Mouse (Mus musculus): Measurements from ENCODE around the gene Ten1.

Gene Ten1

DNA sequence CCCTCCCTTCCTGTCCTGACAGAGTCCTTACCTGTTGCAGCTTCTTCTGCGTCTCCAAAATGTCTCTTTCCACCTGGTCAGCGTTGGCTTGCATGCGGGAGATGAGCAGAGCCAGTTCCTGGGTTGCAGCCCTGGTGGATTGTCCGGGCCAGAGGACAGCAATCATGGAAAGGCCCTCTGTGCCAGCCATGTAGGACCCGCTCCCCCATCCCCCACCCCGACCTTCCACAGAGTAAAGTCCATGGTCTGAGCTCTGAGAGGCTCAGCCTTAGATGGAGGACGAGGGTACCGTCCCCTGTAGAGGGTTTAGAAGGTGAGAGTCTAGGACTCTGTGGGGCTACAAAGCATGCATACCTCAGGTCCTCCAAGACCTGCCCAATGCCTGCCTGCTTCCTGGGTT, 36.2 kb downstream of the Ten1 start:
- no peak for DNase-seq (ENCODE audit: extremely low read depth, low read depth, low spot score)

DNA sequence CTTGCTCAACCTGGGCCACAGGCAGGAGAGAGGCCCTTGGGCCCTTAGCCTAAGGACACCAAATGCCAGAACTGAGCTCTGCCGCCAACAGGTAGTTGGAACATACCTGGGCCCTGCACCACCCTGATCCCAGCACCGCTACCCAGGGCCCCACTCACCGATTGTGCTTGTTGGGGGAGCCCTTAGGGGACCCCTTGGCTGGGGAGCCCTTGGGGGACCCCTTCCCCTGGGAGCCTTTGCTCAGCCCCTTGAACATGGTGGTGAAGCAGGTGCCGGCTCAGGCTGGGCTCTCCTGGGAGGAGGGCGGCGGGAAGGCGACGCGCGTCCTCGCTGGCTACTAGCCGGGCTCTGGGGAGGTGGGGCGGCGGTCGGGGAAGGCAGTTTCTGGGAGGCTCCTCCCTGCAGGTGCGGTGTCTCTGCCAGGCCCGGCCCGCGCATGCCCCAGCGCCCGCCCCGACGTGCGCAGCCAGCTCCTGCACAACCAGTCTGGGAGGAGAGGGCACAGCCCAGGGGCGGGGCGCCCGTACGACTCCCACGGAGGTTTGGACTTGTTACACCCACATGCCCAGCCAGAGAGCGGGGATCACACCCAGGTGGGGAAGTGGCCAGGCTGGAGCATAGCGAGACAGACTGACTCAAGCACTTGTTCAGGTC, 39.2 kb downstream of the Ten1 start, which contains the start of gene Evpl:
Gene Evpl, minus strand, starts transcription at position 336 of the 654 bp plus-strand sequence.
- DNase-seq (ENCODE audit: extremely low read depth, low read depth, low spot score) = peak; percentile 52

DNA sequence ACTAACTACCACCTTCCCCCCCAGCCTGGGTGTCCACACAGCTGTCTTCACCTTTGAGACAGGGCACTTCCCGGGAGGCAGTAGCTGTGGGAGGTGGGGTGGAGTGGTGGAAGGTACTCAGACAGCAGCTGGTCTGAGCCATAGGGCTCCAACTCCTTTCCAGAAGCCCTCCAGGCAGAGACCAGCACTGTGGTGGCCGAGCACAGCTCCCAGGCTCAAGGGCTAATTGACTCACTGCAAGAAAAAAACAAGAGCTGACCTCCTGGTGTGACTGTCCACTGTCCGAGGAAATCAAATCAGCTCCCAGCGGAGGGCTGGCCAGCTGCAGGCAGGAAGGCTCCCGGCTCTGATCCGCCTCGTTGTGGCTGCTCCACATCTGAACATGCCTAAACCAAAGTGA, 41.1 kb downstream of the Ten1 start:
- no peak for DNase-seq (ENCODE audit: extremely low read depth, low read depth, low spot score)

DNA sequence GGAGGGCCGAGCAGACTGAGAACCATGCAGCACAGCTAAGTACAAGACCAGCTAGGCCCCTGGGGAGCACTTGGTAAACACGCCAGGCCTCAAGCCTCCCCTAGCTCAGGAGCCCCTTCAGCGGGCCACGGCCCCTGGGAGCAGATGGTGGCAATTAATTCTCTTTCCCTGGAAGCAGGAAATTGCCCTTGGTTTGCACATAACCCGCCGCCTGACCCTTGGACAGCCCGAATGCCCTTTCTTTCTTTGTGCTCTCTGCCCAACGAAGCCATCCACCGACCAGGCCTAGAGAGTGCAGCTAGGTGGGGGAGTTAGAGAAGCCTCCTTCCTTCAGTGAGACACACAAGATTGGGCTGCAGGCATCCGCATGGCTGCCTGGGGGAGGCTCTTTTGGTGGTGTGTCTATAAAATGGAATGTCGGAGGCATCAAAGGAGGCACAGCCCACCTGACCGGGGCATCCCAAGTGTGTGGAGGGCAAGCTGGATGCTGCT, 43.1 kb downstream of the Ten1 start:
- no peak for DNase-seq (ENCODE audit: extremely low read depth, low read depth, low spot score)

DNA sequence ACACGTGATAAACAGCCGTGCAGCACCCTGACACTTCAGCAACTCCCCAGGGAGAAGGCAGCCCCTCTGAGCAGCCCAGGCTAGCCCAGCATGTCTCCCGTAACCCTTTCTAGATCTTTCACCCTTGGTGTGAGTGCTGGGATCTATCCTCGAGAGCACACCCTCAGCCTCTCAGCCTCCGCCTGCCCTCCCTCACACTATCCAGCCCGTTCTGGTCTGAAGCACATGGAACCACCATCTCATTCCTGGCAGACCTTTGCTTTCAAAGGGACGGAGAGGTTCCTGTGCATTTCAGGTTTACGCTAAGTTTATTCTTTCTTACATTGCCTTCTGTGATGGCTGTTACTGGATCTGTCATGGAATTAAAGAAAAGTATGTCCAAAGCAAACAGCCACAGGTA, 45.9 kb downstream of the Ten1 start:
- no peak for DNase-seq (ENCODE audit: extremely low read depth, low read depth, low spot score)

DNA sequence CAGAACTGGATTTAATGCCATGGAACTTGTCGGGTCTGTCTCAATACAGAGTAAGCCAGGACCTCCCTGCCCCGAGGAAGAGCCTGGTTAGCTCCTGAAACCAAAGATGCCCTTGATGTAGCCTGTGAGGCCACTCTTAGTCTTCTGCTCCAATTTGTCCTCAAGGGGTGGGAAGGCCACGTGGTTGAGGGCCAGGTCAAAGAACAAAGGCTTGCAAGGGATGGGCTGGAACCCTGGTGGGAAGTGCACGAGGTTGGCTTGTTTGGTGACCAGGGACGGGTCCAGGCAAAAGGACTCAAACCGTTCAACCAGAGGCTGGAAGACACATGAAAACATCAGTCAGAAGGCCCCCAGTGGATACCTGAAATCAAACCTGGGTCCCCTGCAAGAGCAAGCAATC, 47.0 kb downstream of the Ten1 start:
- no peak for DNase-seq (ENCODE audit: extremely low read depth, low read depth, low spot score)

DNA sequence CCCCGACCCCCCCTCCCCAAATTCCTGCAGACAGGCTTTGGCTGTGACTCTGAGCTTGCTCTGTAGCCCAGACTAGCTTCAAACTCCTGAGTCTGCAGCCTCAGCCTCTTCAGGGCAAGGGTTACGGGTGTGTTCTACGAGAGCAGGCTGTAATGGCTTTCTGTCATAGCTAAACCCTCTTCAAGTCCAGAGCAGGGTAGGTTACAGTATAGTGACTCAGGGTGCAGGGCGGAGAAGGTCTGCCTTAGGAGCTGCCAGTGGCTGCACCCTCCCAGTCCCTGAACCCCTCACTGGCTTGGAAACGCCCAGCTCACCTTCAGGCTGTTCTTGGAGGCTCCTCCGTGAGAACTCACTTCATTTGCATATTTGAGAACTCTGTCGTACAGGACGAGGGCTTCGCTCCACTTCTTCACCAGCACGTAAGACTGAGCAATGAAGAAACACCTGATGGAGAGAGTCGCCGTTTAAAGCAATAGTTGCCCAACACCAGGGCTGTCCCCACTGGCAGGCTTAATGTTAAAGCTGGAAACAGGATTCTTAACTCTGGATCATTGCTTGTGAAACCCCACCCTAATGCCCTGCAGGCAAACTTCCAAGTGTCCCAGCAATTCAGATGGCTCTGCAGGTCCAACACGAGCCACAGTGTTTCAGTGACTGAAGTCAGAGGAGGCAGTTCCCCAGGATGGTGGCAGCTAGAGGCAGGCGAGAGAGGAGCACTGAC, 49.0 kb downstream of the Ten1 start:
- peak; percentile 58 for DNase-seq (ENCODE audit: extremely low read depth, low read depth, low spot score)

DNA sequence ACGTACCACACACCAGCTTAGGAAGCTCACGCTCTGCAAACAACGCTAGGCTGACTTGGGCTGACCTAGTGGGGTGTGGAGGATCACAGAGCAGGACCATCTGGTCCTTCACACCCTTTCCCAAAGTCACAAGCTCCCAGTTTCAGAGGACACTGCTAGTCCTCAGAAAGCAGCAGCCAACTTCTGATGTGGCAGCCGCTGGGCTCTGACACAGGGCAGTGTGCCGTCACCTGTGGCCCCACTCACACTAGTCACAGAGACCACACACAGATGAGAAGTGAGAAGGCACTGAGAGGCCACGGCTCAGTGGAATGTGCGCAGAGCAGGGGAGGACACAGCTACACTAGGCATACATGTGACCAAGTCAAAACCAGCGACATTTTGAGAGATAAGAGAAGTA, 52.2 kb downstream of the Ten1 start:
- no peak for DNase-seq (ENCODE audit: extremely low read depth, low read depth, low spot score)

DNA sequence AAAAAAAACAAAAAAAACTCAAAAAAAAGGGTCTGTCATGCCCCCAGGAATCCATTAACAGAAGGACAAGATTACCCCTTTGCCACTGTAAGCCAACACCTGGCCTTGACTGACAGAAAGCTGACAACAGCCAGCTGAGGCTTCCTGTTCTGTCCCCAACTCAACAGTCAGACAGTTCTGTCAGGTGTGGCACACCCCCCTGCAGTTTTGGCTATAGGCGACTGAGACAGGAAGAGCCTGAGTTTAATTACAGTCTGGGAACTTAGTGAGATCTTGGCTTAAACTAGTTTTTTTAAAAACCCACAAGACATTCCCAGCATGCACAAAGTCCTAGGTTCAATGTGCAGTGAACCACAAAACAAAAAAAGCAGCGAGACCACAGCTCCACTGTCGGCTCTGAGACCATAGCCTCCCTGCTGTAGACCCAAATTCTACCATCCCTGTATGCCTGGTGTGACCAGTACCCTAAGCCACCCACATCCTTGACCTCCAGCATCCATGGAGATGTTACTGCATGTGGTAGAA, 54.5 kb downstream of the Ten1 start:
- no peak for DNase-seq (ENCODE audit: extremely low read depth, low read depth, low spot score)

DNA sequence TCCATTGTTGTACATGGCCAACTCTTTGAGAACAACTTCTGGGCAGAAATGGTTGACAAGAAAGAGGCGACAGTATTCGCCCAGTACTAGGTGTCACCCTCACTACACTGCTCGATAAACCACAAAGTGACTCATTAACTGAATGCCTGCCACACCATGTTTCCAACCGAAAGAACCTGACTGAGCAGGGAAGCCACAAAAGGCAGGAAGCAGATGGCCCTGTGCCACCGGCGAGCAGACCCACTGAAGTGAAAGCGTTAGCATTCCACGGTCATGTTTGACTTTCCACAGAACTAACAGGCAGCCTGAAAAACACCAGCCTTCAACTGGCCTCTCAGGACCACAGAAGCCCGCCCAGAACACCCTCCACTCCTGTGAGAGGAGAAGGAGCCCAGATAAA, 56.0 kb downstream of the Ten1 start:
- no peak for DNase-seq (ENCODE audit: extremely low read depth, low read depth, low spot score)

DNA sequence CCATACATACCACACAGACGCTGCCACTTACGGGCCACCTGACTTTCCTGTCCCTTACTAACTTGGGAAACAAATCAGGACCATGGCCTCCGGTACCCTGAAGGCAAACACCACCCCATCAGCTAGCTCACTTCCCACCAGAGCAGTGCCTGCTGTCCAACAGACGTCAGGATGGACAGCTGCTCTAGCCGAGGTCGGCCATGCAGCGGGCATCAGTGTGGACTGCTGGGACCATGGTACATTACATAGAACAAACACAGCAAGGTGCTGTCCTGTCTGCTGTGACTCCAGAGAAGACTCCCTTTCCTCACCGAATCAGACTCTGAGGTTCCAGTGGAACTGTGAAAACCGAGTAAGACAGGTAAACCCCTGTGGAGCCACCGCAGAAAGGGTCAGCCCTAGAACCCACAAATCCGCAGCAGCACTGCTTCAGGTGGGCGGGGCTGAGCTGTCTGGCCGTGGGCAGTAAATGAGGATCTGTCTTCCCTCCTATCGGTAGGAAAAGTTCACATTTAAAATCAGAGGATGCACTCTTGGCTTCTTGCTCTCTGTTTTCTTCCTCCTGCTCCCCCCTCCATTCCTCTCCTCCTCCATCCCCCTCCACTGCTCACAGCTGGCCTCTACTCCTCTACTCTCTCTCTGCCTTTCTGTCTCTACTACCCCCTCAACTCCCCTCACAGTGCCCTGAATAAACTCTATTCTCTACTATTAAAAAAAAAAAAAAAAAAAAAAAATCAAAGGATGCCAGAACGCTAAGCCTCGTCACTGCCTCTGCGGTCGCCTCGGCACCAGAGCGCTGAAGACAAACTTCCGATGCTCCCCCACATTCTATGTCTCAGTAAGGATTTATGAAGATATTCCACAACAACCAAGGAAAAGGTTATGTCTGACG, 56.7 kb downstream of the Ten1 start:
- no peak for DNase-seq (ENCODE audit: extremely low read depth, low read depth, low spot score)

DNA sequence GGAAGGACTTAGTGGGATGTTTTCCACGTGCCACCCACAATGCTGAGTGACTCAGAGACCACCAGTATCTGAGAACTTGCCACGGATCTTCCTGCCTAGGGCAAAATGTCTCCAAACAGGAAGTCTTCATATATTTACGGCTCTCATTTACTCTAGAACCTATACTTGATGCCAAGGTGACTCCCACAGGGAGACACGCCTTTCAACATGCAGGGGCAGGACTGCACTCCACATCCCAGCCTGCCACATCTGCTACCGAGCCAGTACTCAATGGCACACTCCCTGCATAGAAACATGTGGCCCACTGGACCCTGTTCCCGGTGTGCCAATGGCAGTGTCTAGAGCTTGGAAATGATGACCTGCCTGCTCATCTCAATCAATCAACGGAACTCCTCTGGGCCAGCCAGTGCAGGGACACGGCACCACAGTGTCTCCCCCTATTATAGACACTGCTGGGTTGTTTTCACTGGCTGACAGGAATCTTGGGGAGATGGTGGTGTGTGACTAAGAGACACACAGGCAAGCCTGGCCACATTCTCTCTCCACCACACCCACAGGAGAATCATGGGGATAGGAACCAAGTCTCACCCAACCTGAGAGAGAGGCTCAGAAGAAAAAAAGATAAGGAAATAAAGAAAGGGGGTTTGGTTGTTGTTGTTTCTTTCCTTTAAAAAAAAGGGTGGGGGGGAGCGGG, 57.5 kb downstream of the Ten1 start:
- no peak for DNase-seq (ENCODE audit: extremely low read depth, low read depth, low spot score)

DNA sequence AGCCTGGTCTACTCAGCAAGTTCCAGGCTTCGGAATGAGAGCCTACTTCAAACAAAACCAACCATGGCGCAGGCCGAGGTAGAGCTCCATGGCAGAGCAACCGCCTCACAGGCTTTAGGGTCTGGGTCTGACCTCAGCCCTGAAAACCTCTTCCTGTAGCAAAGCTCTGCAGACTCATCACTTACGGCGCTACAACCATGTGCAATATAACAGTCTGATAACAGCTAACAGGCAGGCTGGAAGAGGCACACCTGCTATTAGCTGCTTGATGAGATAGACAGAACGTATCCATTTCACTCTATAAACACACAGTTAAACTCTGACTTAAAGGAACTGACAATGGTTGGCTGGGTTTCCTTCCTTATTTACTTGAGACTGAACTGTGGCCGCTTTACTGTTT, 60.8 kb downstream of the Ten1 start:
- no peak for DNase-seq (ENCODE audit: extremely low read depth, low read depth, low spot score)

DNA sequence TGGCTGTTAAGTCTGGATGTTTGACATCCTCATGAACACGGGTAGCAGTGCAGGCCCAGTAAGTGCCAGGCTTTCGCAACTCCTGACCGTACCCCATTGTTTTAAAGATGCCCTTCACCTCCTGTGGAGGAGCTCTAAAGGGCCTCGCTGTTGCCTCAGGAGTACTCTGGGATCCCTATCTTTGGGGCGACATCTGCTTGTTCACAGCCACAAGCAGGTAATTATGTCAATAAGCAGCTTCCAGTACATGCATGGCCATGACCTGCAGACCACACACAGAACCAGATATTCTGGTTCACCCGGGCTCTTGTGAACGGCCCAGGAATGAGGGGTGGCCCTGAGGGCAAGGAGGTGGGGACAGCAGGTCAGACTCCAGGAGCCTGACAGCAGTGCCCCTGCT, 61.6 kb downstream of the Ten1 start:
- peak; percentile 54 for DNase-seq (ENCODE audit: extremely low read depth, low read depth, low spot score)
